Mouse (Mus musculus) E14TG2a.4 (cell line): ENCODE data around the gene Zfp386.

Experiments used
- CTCF ChIP-seq: conservative IDR thresholded peaks from 2 replicates; pipeline ENCODE4 v1.5.1; 2014; ENCODE audit warnings: low read length
- NANOG ChIP-seq: IDR thresholded peaks from 2 replicates; pipeline ENCODE4 v1.6.1; 2014; ENCODE audit warnings: borderline replicate concordance, low read length, mixed read lengths
- POU5F1 ChIP-seq: IDR thresholded peaks from 2 replicates; pipeline ENCODE4 v1.6.1; 2014; ENCODE audit warnings: low read length, borderline replicate concordance

GRCm38 (mm10) chr12:116096361-116096904 is 48.9 kb downstream of the Zfp386 start:
- TF ChIP-seq CTCF, result no peak
- no peak for TF ChIP-seq NANOG
- TF ChIP-seq POU5F1, result no peak
